Mouse (Mus musculus): ENCODE measurements around the gene Mrpl9. TPM values are rescaled to one million over a fixed set of nuclear protein-coding genes. Genes with fewer than 3 reads are reported as not detected.

Mrpl9 gene
- polyA plus RNA-seq, 1 experiment from 2014 or later = 62.2 TPM

DNA sequence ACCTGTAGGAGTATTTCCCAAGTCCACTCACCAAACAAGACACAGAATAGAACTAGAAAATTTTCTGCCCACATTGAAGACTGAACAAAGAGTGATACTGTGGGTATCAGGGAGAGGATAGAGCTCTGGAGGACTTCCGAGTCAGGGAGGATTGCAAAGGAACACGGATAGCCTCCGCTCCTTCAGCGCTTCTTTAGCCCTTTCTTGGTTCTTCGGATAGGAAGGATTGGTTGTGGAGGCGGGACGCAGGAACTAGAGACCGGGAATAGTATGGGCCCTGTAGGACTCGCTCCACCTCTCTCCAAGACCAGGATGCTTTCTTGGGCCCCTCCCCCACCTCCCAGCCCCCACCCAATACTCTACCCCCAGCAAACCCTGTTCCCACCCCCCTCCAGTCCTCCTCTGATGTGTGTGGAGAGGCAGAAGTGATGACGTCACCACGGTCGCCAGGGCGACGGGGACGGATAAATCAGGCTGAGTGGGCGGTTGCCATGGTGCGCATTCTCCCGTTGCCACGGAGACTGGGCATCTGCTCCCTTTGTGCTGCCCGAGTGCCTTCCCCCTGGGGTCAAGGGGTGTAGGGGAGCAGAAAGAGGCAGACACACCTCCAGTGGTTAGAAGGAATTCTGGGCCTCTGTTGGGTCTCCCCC lies 40.8 kb downstream of the Mrpl9 start:
- peak overlapping the region; percentile 14 for H3K4me3 ChIP-seq
- peaks cover 88% of the 10 kb centered on the region for H3K4me1 ChIP-seq (replicated peaks)
- peak overlapping the region; percentile 90 for H3K27ac ChIP-seq (replicated peaks)
- peak overlapping the region; percentile 50 for H3K4me2 ChIP-seq
- no peaks in the 10 kb centered on the region for H3K27me3 ChIP-seq
- ATAC-seq (ENCODE audit: low read depth) = peak; percentile 89
- 8% methylated on average over 20 of the region's 20 CpGs for WGBS
- H3K36me3 ChIP-seq = peaks cover 73% of the 10 kb centered on the region
- no peaks in the 10 kb centered on the region for H3K9me3 ChIP-seq
- H3K9ac ChIP-seq = peak overlapping the region; percentile 27

DNA sequence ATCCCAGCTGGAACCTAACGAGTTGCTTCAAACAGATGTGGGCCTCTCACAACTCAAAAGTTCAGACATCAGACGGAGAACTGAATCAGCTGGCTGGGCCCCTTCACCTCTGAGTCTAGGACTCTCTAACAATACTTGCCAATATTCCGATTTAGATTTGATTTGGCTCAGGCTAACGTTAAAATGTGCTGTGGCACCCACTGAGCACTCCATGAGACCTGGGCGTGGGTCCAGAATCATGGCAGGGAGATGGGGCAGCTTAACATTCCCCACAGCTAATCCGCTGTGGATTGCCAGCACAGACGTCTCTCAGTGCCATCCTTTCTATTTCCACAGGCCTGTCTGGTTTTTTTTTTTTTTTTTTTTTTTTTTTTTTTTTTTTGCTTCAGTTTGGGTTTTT lies 42.8 kb downstream of the Mrpl9 start:
- WGBS = 62% methylated on average over 7 of the region's 7 CpGs
- no peaks in the 10 kb centered on the region for H3K9me3 ChIP-seq
- no peak overlapping the region for H3K4me3 ChIP-seq
- H3K4me1 ChIP-seq (replicated peaks) = peaks cover 84% of the 10 kb centered on the region
- H3K4me2 ChIP-seq = no peak overlapping the region
- peak overlapping the region; percentile 34; the same call in 1 of the 2 replicates for H3K27ac ChIP-seq (replicated peaks)
- H3K36me3 ChIP-seq = peaks cover 87% of the 10 kb centered on the region
- no peaks in the 10 kb centered on the region for H3K27me3 ChIP-seq
- ATAC-seq (ENCODE audit: low read depth) = no peak
- H3K9ac ChIP-seq = no peak overlapping the region

DNA sequence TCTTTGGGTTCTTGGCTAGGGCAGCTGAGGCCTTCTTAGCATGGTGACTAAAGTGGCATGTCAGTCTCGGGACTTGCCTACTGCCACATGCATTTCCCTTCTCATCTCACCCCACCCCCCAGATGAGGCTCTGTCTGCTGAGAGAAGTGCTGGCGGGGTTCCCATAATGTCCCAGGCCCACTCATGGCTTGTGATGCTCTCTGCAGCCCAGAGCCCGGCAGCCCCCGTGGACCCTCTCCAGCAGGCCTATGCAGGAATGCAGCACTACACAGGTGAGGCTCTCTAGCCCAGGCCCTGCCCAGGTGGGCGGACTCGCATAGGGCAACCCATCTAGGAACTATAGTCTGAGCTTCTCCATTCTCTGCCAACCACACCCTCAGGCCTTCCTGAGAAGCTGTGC lies 44.5 kb downstream of the Mrpl9 start:
- no peaks in the 10 kb centered on the region for H3K27me3 ChIP-seq
- ATAC-seq (ENCODE audit: low read depth) = no peak
- H3K4me2 ChIP-seq = no peak overlapping the region
- H3K36me3 ChIP-seq = peaks cover 85% of the 10 kb centered on the region
- 0 out of 2 replicates have a peak overlapping the region, but pooled peaks have one; percentile 12 for H3K9ac ChIP-seq
- no peaks in the 10 kb centered on the region for H3K9me3 ChIP-seq
- H3K4me1 ChIP-seq (replicated peaks) = peaks cover 74% of the 10 kb centered on the region
- 80% methylated on average over 6 of the region's 6 CpGs for WGBS
- H3K27ac ChIP-seq (replicated peaks) = no peak overlapping the region
- no peak overlapping the region for H3K4me3 ChIP-seq

DNA sequence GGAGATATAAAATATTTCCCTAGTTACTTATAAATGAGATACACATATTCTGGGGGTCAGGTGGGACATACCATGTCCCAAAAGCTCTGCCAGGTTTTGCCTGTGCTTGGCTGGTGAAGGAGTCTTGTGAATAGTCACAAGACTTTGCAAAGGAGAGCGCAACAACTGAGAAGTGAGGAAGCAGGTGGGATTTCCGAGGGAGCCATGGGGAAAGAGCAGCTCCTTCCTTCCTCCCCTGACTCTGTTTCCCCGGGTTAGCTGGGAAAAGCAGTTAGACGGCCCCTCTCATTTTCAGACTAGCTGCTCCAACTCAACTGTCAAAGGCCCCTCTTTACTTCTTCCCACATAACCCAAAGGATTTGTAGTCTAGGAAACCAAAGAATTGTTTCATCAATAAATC lies 54.0 kb downstream of the Mrpl9 start:
- H3K27ac ChIP-seq (replicated peaks) = no peak overlapping the region
- 78% methylated on average over 4 of the region's 4 CpGs for WGBS
- no peak overlapping the region for H3K9ac ChIP-seq
- H3K9me3 ChIP-seq = no peaks in the 10 kb centered on the region
- H3K27me3 ChIP-seq = no peaks in the 10 kb centered on the region
- ATAC-seq (ENCODE audit: low read depth) = no peak
- no peaks in the 10 kb centered on the region for H3K4me1 ChIP-seq (replicated peaks)
- peaks cover 49% of the 10 kb centered on the region for H3K36me3 ChIP-seq
- no peak overlapping the region for H3K4me3 ChIP-seq
- H3K4me2 ChIP-seq = no peak overlapping the region

Other genes with a start within 250 kb of the Mrpl9 start
- gene Gm5286, start 246.6 kb upstream of the Mrpl9 start, polyA plus RNA-seq (2015; fragmentation: Nextera tagmentation; extraction: Ambion mirVana) = not detected in 2 replicates
- gene Gm4778, start 179.3 kb upstream of the Mrpl9 start, polyA plus RNA-seq (2015; fragmentation: Nextera tagmentation; extraction: Ambion mirVana) = not detected in 2 replicates
- gene Them4, start 133.2 kb upstream of the Mrpl9 start, polyA plus RNA-seq (2015; fragmentation: Nextera tagmentation; extraction: Ambion mirVana) = 39.0 and 49.2 TPM in 2 replicates
- gene Them5, start 101.2 kb upstream of the Mrpl9 start, polyA plus RNA-seq (2015; fragmentation: Nextera tagmentation; extraction: Ambion mirVana) = 0.30 TPM in 1 of 2 replicates, not detected in the other
- 2.2 TPM in 2 replicates for gene C2cd4d, start 80.9 kb upstream of the Mrpl9 start, polyA plus RNA-seq (2015; fragmentation: Nextera tagmentation; extraction: Ambion mirVana)
- 0.33 and 0.36 TPM in 2 replicates for gene Rorc, start 70.5 kb upstream of the Mrpl9 start, polyA plus RNA-seq (2015; fragmentation: Nextera tagmentation; extraction: Ambion mirVana)
- 0.70 and 1.0 TPM in 2 replicates for gene Lingo4, start 44.8 kb upstream of the Mrpl9 start, polyA plus RNA-seq (2015; fragmentation: Nextera tagmentation; extraction: Ambion mirVana)
- 51.0 and 51.9 TPM in 2 replicates for gene Tdrkh, start 30.0 kb upstream of the Mrpl9 start, polyA plus RNA-seq (2015; fragmentation: Nextera tagmentation; extraction: Ambion mirVana)
- gene Oaz3, start 597 bp downstream of the Mrpl9 start, polyA plus RNA-seq (2015; fragmentation: Nextera tagmentation; extraction: Ambion mirVana) = 0.88 and 1.4 TPM in 2 replicates
- gene Celf3, start 35.0 kb downstream of the Mrpl9 start, polyA plus RNA-seq (2015; fragmentation: Nextera tagmentation; extraction: Ambion mirVana) = 246 and 259 TPM in 2 replicates
- gene Riiad1, start 37.0 kb downstream of the Mrpl9 start, polyA plus RNA-seq (2015; fragmentation: Nextera tagmentation; extraction: Ambion mirVana) = 11.9 and 18.3 TPM in 2 replicates
- gene Snx27, start 139.4 kb downstream of the Mrpl9 start, polyA plus RNA-seq (2015; fragmentation: Nextera tagmentation; extraction: Ambion mirVana) = 77.0 and 83.0 TPM in 2 replicates
- gene Gm10972, start 199.8 kb downstream of the Mrpl9 start, polyA plus RNA-seq (2015; fragmentation: Nextera tagmentation; extraction: Ambion mirVana) = not detected in 2 replicates
- 2.7 and 3.5 TPM in 2 replicates for gene Tuft1, start 215.6 kb downstream of the Mrpl9 start, polyA plus RNA-seq (2015; fragmentation: Nextera tagmentation; extraction: Ambion mirVana)